Mouse (Mus musculus): Measurements from ENCODE around the gene Fam124b. TPM values are rescaled to one million over a fixed set of nuclear protein-coding genes. Genes with fewer than 3 reads are reported as not detected.

Fam124b gene
- polyA plus RNA-seq, 1 experiment, result not detected

- H3K4me3 ChIP-seq (ENCODE audit: insufficient read depth, low read length), result no peak overlapping the region
- H3K4me1 ChIP-seq (ENCODE audit: control insufficient read depth, insufficient read depth, low read length), result no peaks in the 10 kb centered on the region
- TF ChIP-seq CTCF (IDR thresholded peaks at IDR 0.05; ENCODE audit: extremely low read depth, insufficient read depth, low read length) (no peak), POLR2A (IDR thresholded peaks at IDR 0.05; ENCODE audit: extremely low read depth, insufficient read depth, low read length) (no peak)
- no peak overlapping the region for H3K27ac ChIP-seq (ENCODE audit: insufficient read depth, low read length)
Measured at GRCm38 (mm10) chr1:80236951-80237702, 18.9 kb upstream of the Fam124b start.

GRCm38 (mm10) chr1:80236126-80236525 lies 17.9 kb upstream of the Fam124b start:
- Histone ChIP-seq H3K4me3 (ENCODE audit: insufficient read depth, low read length) (no peak overlapping the region), H3K27ac (ENCODE audit: insufficient read depth, low read length) (no peak overlapping the region), H3K4me1 (ENCODE audit: control insufficient read depth, insufficient read depth, low read length) (no peaks in the 10 kb centered on the region)
- TF ChIP-seq CTCF (IDR thresholded peaks at IDR 0.05; ENCODE audit: extremely low read depth, insufficient read depth, low read length) (no peak), POLR2A (IDR thresholded peaks at IDR 0.05; ENCODE audit: extremely low read depth, insufficient read depth, low read length) (no peak)

GRCm38 (mm10) chr1:80230612-80231011 lies 12.3 kb upstream of the Fam124b start:
- no peak for TF ChIP-seq POLR2A (IDR thresholded peaks at IDR 0.05; ENCODE audit: extremely low read depth, insufficient read depth, low read length)
- TF ChIP-seq CTCF (IDR thresholded peaks at IDR 0.05; ENCODE audit: extremely low read depth, insufficient read depth, low read length), result peak; percentile 7; the same call in 1 of the 2 replicates
- Histone ChIP-seq H3K4me1 (ENCODE audit: control insufficient read depth, insufficient read depth, low read length) (no peaks in the 10 kb centered on the region), H3K4me3 (ENCODE audit: insufficient read depth, low read length) (no peak overlapping the region), H3K27ac (ENCODE audit: insufficient read depth, low read length) (no peak overlapping the region)

- no peak overlapping the region for H3K4me3 ChIP-seq (ENCODE audit: insufficient read depth, low read length)
- no peak overlapping the region for H3K27ac ChIP-seq (ENCODE audit: insufficient read depth, low read length)
- peaks cover 4% of the 10 kb centered on the region for H3K4me1 ChIP-seq (ENCODE audit: control insufficient read depth, insufficient read depth, low read length)
- no peak for TF ChIP-seq POLR2A (IDR thresholded peaks at IDR 0.05; ENCODE audit: extremely low read depth, insufficient read depth, low read length)
Measured at GRCm38 (mm10) chr1:80224839-80225412, 6.7 kb upstream of the Fam124b start.

- H3K27ac ChIP-seq (ENCODE audit: insufficient read depth, low read length), result no peak overlapping the region
- H3K4me3 ChIP-seq (ENCODE audit: insufficient read depth, low read length), result no peak overlapping the region
- peaks cover 4% of the 10 kb centered on the region for H3K4me1 ChIP-seq (ENCODE audit: control insufficient read depth, insufficient read depth, low read length)
- TF ChIP-seq POLR2A (IDR thresholded peaks at IDR 0.05; ENCODE audit: extremely low read depth, insufficient read depth, low read length) (no peak), CTCF (IDR thresholded peaks at IDR 0.05; ENCODE audit: extremely low read depth, insufficient read depth, low read length) (no peak)
Measured at GRCm38 (mm10) chr1:80221151-80221550, 2.9 kb upstream of the Fam124b start.

GRCm38 (mm10) chr1:80213826-80214225 lies 4.4 kb downstream of the Fam124b start:
- TF ChIP-seq POLR2A (IDR thresholded peaks at IDR 0.05; ENCODE audit: extremely low read depth, insufficient read depth, low read length) (no peak), CTCF (IDR thresholded peaks at IDR 0.05; ENCODE audit: extremely low read depth, insufficient read depth, low read length) (no peak)
- Histone ChIP-seq H3K4me1 (ENCODE audit: control insufficient read depth, insufficient read depth, low read length) (no peaks in the 10 kb centered on the region), H3K4me3 (ENCODE audit: insufficient read depth, low read length) (no peak overlapping the region), H3K27ac (ENCODE audit: insufficient read depth, low read length) (no peak overlapping the region)

GRCm38 (mm10) chr1:80213146-80213545 lies 5.1 kb downstream of the Fam124b start:
- no peak overlapping the region for H3K27ac ChIP-seq (ENCODE audit: insufficient read depth, low read length)
- TF ChIP-seq POLR2A (IDR thresholded peaks at IDR 0.05; ENCODE audit: extremely low read depth, insufficient read depth, low read length), result no peak
- TF ChIP-seq CTCF (IDR thresholded peaks at IDR 0.05; ENCODE audit: extremely low read depth, insufficient read depth, low read length), result no peak
- no peaks in the 10 kb centered on the region for H3K4me1 ChIP-seq (ENCODE audit: control insufficient read depth, insufficient read depth, low read length)
- H3K4me3 ChIP-seq (ENCODE audit: insufficient read depth, low read length), result no peak overlapping the region

GRCm38 (mm10) chr1:80202314-80202713 lies 16.0 kb downstream of the Fam124b start:
- no peak overlapping the region for H3K4me3 ChIP-seq (ENCODE audit: insufficient read depth, low read length)
- no peak for TF ChIP-seq CTCF (IDR thresholded peaks at IDR 0.05; ENCODE audit: extremely low read depth, insufficient read depth, low read length)
- TF ChIP-seq POLR2A (IDR thresholded peaks at IDR 0.05; ENCODE audit: extremely low read depth, insufficient read depth, low read length), result no peak
- no peak overlapping the region for H3K27ac ChIP-seq (ENCODE audit: insufficient read depth, low read length)
- no peaks in the 10 kb centered on the region for H3K4me1 ChIP-seq (ENCODE audit: control insufficient read depth, insufficient read depth, low read length)

- Histone ChIP-seq H3K27ac (ENCODE audit: insufficient read depth, low read length) (no peak overlapping the region), H3K4me3 (ENCODE audit: insufficient read depth, low read length) (no peak overlapping the region), H3K4me1 (ENCODE audit: control insufficient read depth, insufficient read depth, low read length) (no peaks in the 10 kb centered on the region)
- no peak for TF ChIP-seq CTCF (IDR thresholded peaks at IDR 0.05; ENCODE audit: extremely low read depth, insufficient read depth, low read length)
- no peak for TF ChIP-seq POLR2A (IDR thresholded peaks at IDR 0.05; ENCODE audit: extremely low read depth, insufficient read depth, low read length)
Measured at GRCm38 (mm10) chr1:80192837-80193236, 25.4 kb downstream of the Fam124b start.

GRCm38 (mm10) chr1:80181414-80181805 lies 36.9 kb downstream of the Fam124b start:
- Histone ChIP-seq H3K27ac (ENCODE audit: insufficient read depth, low read length) (no peak overlapping the region), H3K4me1 (ENCODE audit: control insufficient read depth, insufficient read depth, low read length) (no peaks in the 10 kb centered on the region), H3K4me3 (ENCODE audit: insufficient read depth, low read length) (no peak overlapping the region)
- TF ChIP-seq CTCF (IDR thresholded peaks at IDR 0.05; ENCODE audit: extremely low read depth, insufficient read depth, low read length) (no peak), POLR2A (IDR thresholded peaks at IDR 0.05; ENCODE audit: extremely low read depth, insufficient read depth, low read length) (no peak)
